Mouse (Mus musculus): Measurements from ENCODE around the gene Mag. TPM values are rescaled to one million over a fixed set of nuclear protein-coding genes. Genes with fewer than 3 reads are reported as not detected.

Mag gene
- polyA plus RNA-seq, 1 experiment from 2014 or later, result 1.0 TPM

DNA sequence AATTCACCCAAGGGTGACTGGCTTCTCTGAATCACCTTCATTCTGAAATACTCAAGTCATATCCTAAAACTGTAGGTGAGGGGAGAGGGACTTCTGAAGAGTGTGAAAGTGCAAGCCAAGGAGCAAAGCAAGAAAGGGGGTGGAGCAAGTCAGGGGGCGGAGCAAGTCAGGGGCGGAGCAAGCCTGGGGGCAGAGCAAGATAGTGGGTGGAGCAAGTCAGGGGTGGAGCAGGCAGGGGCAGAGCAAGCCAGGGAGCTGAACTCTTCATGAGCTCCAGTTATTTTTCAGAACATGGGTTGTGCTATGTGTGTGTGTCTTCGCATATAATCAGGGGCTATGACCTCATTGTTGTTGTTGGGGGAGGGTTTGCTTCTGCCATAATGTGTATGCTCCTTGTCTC, 5.5 kb upstream of the Mag start:
- WGBS, result 58% methylated on average over 3 of the region's 3 CpGs
- no peak for ATAC-seq
- no peak overlapping the region for H3K27ac ChIP-seq (ENCODE audit: low read depth, low read length)

DNA sequence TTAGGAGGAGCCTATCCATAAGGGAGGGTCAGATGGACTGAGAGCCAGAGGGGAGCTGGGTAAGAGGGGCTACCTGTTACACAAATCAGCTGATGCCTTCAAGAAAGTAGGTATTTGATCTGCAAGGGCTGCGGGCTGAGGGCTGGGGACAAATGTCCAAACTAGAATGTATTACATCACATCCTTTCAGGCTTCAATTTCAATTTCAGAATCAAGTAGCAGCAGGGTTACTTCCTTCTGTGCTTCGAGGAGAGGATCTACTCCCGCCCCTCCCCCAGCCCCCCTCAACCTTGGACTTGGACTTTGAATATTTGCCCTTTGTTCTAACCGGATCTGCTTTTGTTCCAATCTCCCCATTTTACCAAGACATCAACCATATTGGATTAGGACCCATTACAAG, 2.5 kb upstream of the Mag start:
- H3K4me2 ChIP-seq (ENCODE audit: low read length), result no peak overlapping the region
- 39% methylated on average over 4 of the region's 4 CpGs for WGBS
- DNase-seq (ENCODE audit: low spot score) (no peak), ATAC-seq (no peak)
- H3K27me3 ChIP-seq (replicated peaks; ENCODE audit: control insufficient read depth, insufficient read depth, low read length), result no peaks in the 10 kb centered on the region
- H3K9ac ChIP-seq (ENCODE audit: low read length), result no peak overlapping the region
- H3K4me1 ChIP-seq (ENCODE audit: control insufficient read depth, insufficient read depth, low read length), result no peaks in the 10 kb centered on the region
- no peaks in the 10 kb centered on the region for H3K9me3 ChIP-seq (replicated peaks; ENCODE audit: control insufficient read depth, low read length)
- H3K4me3 ChIP-seq (ENCODE audit: low read depth, low read length), result no peak overlapping the region
- no peak overlapping the region for H3K27ac ChIP-seq (ENCODE audit: low read depth, low read length)
- no peaks in the 10 kb centered on the region for H3K36me3 ChIP-seq (ENCODE audit: control insufficient read depth, insufficient read depth, low read length)

More for the DNA sequence above, 5.5 kb upstream of the Mag start:
- H3K36me3 ChIP-seq (ENCODE audit: control insufficient read depth, insufficient read depth, low read length), result no peaks in the 10 kb centered on the region
- no peak overlapping the region for H3K4me2 ChIP-seq (ENCODE audit: low read length)
- no peaks in the 10 kb centered on the region for H3K4me1 ChIP-seq (ENCODE audit: control insufficient read depth, insufficient read depth, low read length)
- DNase-seq (ENCODE audit: low spot score), result no peak
- no peaks in the 10 kb centered on the region for H3K27me3 ChIP-seq (replicated peaks; ENCODE audit: control insufficient read depth, insufficient read depth, low read length)
- no peaks in the 10 kb centered on the region for H3K9me3 ChIP-seq (replicated peaks; ENCODE audit: control insufficient read depth, low read length)
- H3K9ac ChIP-seq (ENCODE audit: low read length), result no peak overlapping the region
- H3K4me3 ChIP-seq (ENCODE audit: low read depth, low read length), result no peak overlapping the region

DNA sequence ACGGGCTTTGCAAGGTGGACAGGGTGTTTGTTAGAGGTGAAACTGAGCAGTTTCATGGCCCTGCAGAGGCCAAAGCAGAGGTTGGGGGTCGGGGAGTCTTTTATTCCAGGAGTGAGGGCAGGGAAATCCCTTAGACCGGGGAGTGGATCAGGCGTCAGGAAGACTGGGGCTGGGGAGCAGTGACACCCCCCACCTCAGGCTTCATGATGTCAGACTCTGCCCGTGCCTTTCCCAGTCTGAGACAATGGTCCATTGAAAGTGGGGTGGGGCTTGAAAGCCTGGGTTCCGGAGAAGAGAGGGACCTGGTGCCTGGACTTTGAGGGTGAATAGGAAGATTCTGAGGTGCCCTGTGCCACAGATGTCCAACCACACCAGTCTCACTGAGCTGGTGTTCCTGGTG, 2.0 kb upstream of the Mag start:
- ATAC-seq (no peak), DNase-seq (ENCODE audit: low spot score) (no peak)
- Histone ChIP-seq H3K9ac (ENCODE audit: low read length) (no peak overlapping the region), H3K4me3 (ENCODE audit: low read depth, low read length) (no peak overlapping the region), H3K36me3 (ENCODE audit: control insufficient read depth, insufficient read depth, low read length) (no peaks in the 10 kb centered on the region), H3K4me1 (ENCODE audit: control insufficient read depth, insufficient read depth, low read length) (no peaks in the 10 kb centered on the region), H3K4me2 (ENCODE audit: low read length) (no peak overlapping the region), H3K27ac (ENCODE audit: low read depth, low read length) (no peak overlapping the region), H3K27me3 (replicated peaks; ENCODE audit: control insufficient read depth, insufficient read depth, low read length) (no peaks in the 10 kb centered on the region), H3K9me3 (replicated peaks; ENCODE audit: control insufficient read depth, low read length) (no peaks in the 10 kb centered on the region)
- 9% methylated on average over 6 of the region's 6 CpGs for WGBS

DNA sequence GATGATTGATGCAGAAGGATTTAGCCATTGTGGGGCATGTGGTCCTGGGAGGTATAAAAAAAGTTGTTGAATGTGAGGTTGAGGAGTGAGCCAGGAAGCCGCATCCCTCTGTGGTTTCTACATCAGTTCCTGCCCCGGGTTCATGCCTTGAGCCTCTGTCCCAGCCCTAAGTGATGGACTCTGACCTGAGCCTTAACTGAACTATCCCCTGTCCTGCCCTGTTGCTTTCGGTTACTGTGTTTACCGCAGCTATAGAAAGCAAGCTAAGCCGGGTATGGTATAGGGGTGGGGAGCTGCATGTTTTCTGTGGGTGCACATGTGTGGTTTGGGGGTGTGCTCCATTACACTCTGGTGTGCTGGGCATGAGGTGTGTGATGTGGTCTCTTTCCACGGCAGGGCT, 4.9 kb downstream of the Mag start:
- no peak overlapping the region for H3K27ac ChIP-seq (ENCODE audit: low read depth, low read length)
- no peaks in the 10 kb centered on the region for H3K9me3 ChIP-seq (replicated peaks; ENCODE audit: control insufficient read depth, low read length)
- WGBS, result 80% methylated on average over 6 of the region's 6 CpGs
- no peak for ATAC-seq
- no peak for DNase-seq (ENCODE audit: low spot score)
- H3K36me3 ChIP-seq (ENCODE audit: control insufficient read depth, insufficient read depth, low read length), result no peaks in the 10 kb centered on the region
- no peaks in the 10 kb centered on the region for H3K27me3 ChIP-seq (replicated peaks; ENCODE audit: control insufficient read depth, insufficient read depth, low read length)
- no peak overlapping the region for H3K9ac ChIP-seq (ENCODE audit: low read length)
- peaks cover 8% of the 10 kb centered on the region for H3K4me1 ChIP-seq (ENCODE audit: control insufficient read depth, insufficient read depth, low read length)
- H3K4me2 ChIP-seq (ENCODE audit: low read length), result no peak overlapping the region
- no peak overlapping the region for H3K4me3 ChIP-seq (ENCODE audit: low read depth, low read length)

DNA sequence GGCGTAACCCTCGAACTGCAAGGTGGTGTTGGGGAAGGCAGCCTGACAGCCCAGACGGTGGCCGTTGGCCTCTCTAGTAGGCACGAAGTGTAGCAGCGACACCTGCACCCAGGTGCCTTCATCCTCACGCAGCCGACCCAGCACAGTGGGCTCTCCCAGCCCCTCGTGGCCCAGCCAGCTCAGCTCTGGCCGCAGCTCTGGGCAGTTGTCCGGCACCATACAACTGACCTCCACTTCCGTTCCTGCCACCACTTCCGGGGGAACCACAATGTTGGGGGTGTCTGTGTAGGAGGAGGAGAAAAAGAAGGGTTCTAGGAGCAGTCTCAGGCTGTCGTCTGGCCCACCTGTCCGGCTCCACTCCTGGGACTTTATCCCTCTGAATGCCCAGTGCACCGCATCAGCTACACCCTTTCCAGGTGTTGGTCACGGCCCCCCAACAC, 5.7 kb downstream of the Mag start:
- H3K9ac ChIP-seq (ENCODE audit: low read length), result no peak overlapping the region
- no peak overlapping the region for H3K27ac ChIP-seq (ENCODE audit: low read depth, low read length)
- ATAC-seq (peak; percentile 40; the same call in 1 of the 2 replicates), DNase-seq (ENCODE audit: low spot score) (no peak)
- no peaks in the 10 kb centered on the region for H3K27me3 ChIP-seq (replicated peaks; ENCODE audit: control insufficient read depth, insufficient read depth, low read length)
- peak overlapping the region; percentile 48 for H3K4me2 ChIP-seq (ENCODE audit: low read length)
- H3K4me3 ChIP-seq (ENCODE audit: low read depth, low read length), result peak overlapping the region; percentile 15; the same call in 1 of the 2 replicates
- peaks cover 8% of the 10 kb centered on the region for H3K4me1 ChIP-seq (ENCODE audit: control insufficient read depth, insufficient read depth, low read length)
- no peaks in the 10 kb centered on the region for H3K9me3 ChIP-seq (replicated peaks; ENCODE audit: control insufficient read depth, low read length)
- no peaks in the 10 kb centered on the region for H3K36me3 ChIP-seq (ENCODE audit: control insufficient read depth, insufficient read depth, low read length)
- WGBS, result 33% methylated on average over 16 of the region's 17 CpGs

DNA sequence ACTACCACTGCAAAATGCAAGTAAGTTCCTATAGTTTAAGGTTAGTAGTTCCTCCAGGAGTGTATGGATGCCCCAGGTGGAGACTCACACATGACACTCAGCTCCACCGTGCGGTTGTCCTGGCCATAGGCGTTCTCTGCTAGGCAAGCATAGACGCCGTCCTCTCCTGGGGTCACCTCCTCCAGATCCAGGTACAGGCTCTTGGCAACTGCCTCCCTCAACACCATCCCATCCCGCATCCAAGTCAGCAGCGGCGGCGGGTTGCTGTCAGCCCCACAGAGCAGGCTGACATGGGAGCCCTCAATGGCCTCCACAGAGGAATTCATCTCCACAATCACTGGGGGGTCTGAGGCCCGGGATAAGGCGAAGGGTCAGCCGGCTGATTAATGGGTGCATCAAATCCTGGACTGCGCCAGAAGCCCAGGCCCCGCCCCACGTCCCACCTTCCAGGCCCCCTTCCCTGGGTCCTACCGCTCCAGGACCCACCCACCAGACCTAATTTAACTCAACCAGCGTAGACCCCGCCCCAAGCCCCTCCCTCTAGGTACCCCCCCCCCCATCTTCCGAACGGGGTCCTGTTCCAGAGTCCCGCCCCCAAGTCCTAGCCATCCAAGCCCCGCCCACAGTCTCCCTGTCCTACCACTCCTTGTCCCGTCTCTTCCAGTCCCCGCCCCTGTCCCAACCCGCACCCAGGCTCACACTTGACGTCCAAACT, 6.2 kb downstream of the Mag start:
- H3K4me1 ChIP-seq (ENCODE audit: control insufficient read depth, insufficient read depth, low read length), result peaks cover 8% of the 10 kb centered on the region
- H3K4me3 ChIP-seq (ENCODE audit: low read depth, low read length), result peak overlapping the region; percentile 15
- peak; percentile 44 for ATAC-seq
- no peaks in the 10 kb centered on the region for H3K36me3 ChIP-seq (ENCODE audit: control insufficient read depth, insufficient read depth, low read length)
- no peaks in the 10 kb centered on the region for H3K27me3 ChIP-seq (replicated peaks; ENCODE audit: control insufficient read depth, insufficient read depth, low read length)
- DNase-seq (ENCODE audit: low spot score), result peak; percentile 32
- H3K4me2 ChIP-seq (ENCODE audit: low read length), result peak overlapping the region; percentile 48
- peak overlapping the region; percentile 32; the same call in 1 of the 2 replicates for H3K9ac ChIP-seq (ENCODE audit: low read length)
- WGBS, result 2% methylated on average over 26 of the region's 26 CpGs
- no peak overlapping the region for H3K27ac ChIP-seq (ENCODE audit: low read depth, low read length)
- no peaks in the 10 kb centered on the region for H3K9me3 ChIP-seq (replicated peaks; ENCODE audit: control insufficient read depth, low read length)

DNA sequence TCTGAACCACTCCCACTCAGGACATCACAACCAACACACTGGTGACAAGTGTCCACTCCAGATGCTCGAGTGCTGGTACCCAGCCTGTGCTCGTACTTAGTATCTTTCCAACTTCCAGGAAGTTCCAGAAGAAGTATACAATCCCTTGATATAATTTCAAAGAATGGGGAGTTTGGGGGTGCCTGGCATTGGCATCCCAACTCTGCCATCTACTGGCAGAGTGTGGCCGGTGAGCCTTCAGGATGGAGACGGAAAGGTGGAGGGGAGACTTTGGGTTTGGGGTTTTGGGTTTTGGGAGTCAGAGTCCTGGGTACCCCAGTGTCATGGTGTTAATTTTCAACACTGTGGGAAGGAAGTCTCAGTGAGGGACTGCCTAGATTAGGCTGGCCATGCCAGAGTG, 10.6 kb downstream of the Mag start:
- Histone ChIP-seq H3K9ac (ENCODE audit: low read length) (no peak overlapping the region), H3K9me3 (replicated peaks; ENCODE audit: control insufficient read depth, low read length) (no peaks in the 10 kb centered on the region), H3K4me2 (ENCODE audit: low read length) (no peak overlapping the region), H3K27ac (ENCODE audit: low read depth, low read length) (no peak overlapping the region), H3K27me3 (replicated peaks; ENCODE audit: control insufficient read depth, insufficient read depth, low read length) (no peaks in the 10 kb centered on the region), H3K4me1 (ENCODE audit: control insufficient read depth, insufficient read depth, low read length) (peaks cover 8% of the 10 kb centered on the region), H3K4me3 (ENCODE audit: low read depth, low read length) (no peak overlapping the region), H3K36me3 (ENCODE audit: control insufficient read depth, insufficient read depth, low read length) (no peaks in the 10 kb centered on the region)
- 56% methylated on average over 4 of the region's 4 CpGs for WGBS
- peak; percentile 3 for DNase-seq (ENCODE audit: low spot score)
- ATAC-seq, result no peak

DNA sequence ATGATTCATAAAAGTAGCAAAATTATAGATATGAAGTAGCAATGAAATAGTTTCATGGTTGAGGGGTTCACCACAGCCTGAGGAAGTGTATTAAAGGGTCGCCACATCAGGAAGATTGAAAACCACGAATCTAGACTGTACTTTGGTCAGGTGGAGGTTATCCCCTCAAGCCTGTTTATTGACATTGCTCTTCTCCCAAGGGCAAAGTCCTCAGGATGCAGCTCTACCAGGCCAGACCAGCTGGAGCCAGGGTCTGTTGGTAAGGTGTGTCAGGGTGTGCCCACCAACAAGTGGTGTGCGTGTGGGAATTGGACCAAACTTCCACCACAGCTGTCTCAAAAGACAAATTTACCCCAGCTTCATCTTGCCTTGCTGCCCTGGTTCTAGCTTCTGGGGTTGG, 19.5 kb downstream of the Mag start:
- H3K36me3 ChIP-seq (ENCODE audit: control insufficient read depth, insufficient read depth, low read length), result no peaks in the 10 kb centered on the region
- ATAC-seq (no peak), DNase-seq (ENCODE audit: low spot score) (no peak)
- H3K27me3 ChIP-seq (replicated peaks; ENCODE audit: control insufficient read depth, insufficient read depth, low read length), result no peaks in the 10 kb centered on the region
- no peak overlapping the region for H3K4me3 ChIP-seq (ENCODE audit: low read depth, low read length)
- no peak overlapping the region for H3K4me2 ChIP-seq (ENCODE audit: low read length)
- no peaks in the 10 kb centered on the region for H3K4me1 ChIP-seq (ENCODE audit: control insufficient read depth, insufficient read depth, low read length)
- no peak overlapping the region for H3K27ac ChIP-seq (ENCODE audit: low read depth, low read length)
- no peaks in the 10 kb centered on the region for H3K9me3 ChIP-seq (replicated peaks; ENCODE audit: control insufficient read depth, low read length)
- WGBS, result 94% methylated on average over 3 of the region's 3 CpGs
- H3K9ac ChIP-seq (ENCODE audit: low read length), result no peak overlapping the region

DNA sequence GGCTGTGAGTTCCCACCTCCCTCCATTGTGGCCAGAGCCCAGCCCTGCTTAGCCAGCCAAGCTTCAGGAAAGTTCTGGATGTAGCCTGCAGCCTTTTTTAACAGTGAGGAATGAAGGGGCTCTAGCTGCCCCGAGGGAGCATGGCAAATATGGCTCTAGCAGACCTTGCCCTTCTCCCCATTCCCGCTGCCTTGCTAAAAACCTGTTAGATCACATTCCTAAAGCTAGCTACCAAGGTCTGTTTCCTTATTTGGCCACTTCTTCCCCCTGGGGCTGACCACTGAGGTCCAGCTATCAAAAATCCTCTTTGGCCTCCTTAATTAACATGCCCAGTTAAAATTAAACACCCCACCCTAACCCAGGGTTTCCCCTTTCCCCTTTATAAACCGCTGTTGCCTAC, 22.2 kb downstream of the Mag start:
- Histone ChIP-seq H3K4me2 (ENCODE audit: low read length) (no peak overlapping the region), H3K36me3 (ENCODE audit: control insufficient read depth, insufficient read depth, low read length) (no peaks in the 10 kb centered on the region), H3K9ac (ENCODE audit: low read length) (no peak overlapping the region), H3K27ac (ENCODE audit: low read depth, low read length) (no peak overlapping the region), H3K9me3 (replicated peaks; ENCODE audit: control insufficient read depth, low read length) (no peaks in the 10 kb centered on the region), H3K4me1 (ENCODE audit: control insufficient read depth, insufficient read depth, low read length) (no peaks in the 10 kb centered on the region), H3K27me3 (replicated peaks; ENCODE audit: control insufficient read depth, insufficient read depth, low read length) (no peaks in the 10 kb centered on the region), H3K4me3 (ENCODE audit: low read depth, low read length) (no peak overlapping the region)
- no peak for DNase-seq (ENCODE audit: low spot score)
- 63% methylated on average over 3 of the region's 3 CpGs for WGBS
- ATAC-seq, result no peak
